Mouse (Mus musculus): ENCODE measurements around the gene Slc24a2. TPM values are rescaled to one million over a fixed set of nuclear protein-coding genes. Genes with fewer than 3 reads are reported as not detected.

Gene Slc24a2
- polyA plus RNA-seq, 1 experiment = 0.30 TPM

DNA sequence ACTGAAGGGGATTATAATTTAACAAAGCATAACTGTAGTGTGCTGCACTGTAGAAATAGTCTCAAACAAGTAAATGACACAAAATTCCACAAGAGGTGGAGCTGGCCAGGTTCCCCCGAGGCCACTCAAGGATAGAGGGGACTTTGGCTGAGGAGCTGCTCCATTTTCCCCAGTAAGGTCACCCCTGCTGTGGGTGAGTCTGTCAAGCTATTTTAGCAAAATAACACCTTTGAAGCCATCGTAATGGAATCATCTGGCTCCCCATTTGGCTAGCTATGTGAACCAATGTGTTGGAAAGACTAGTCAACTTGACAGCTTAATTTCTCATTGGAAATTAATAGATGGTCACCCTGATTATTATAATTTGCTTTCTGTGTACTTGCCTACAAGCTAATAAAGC lies 28.2 kb downstream of the Slc24a2 start:
- 66% methylated on average over 2 of the region's 2 CpGs for WGBS
- Histone ChIP-seq H3K4me1 (ENCODE audit: control insufficient read depth, insufficient read depth, low read length) (no peaks in the 10 kb centered on the region), H3K4me3 (replicated peaks; ENCODE audit: extremely low read depth, low read depth, low read length) (no peak overlapping the region)
- DNase-seq = no peak
- TF ChIP-seq POLR2A (IDR thresholded peaks at IDR 0.05; ENCODE audit: borderline replicate concordance, extremely low read depth, low read depth, low read length) (no peak), CTCF (IDR thresholded peaks at IDR 0.05; ENCODE audit: insufficient read depth, low read length) (no peak)

- H3K4me3 ChIP-seq (replicated peaks; ENCODE audit: extremely low read depth, low read depth, low read length) = no peak overlapping the region
- TF ChIP-seq POLR2A (IDR thresholded peaks at IDR 0.05; ENCODE audit: borderline replicate concordance, extremely low read depth, low read depth, low read length) (no peak), CTCF (IDR thresholded peaks at IDR 0.05; ENCODE audit: insufficient read depth, low read length) (no peak)
- WGBS = 49% methylated on average over 3 of the region's 3 CpGs
- no peak for DNase-seq
- no peaks in the 10 kb centered on the region for H3K4me1 ChIP-seq (ENCODE audit: control insufficient read depth, insufficient read depth, low read length)
These were observed 29.0 kb downstream of the Slc24a2 start for GRCm38 (mm10) chr4:87201229-87201628.

GRCm38 (mm10) chr4:87184147-87184930 lies 45.9 kb downstream of the Slc24a2 start:
- no peaks in the 10 kb centered on the region for H3K4me1 ChIP-seq (ENCODE audit: control insufficient read depth, insufficient read depth, low read length)
- DNase-seq = no peak
- 68% methylated on average over 10 of the region's 10 CpGs for WGBS
- no peak overlapping the region for H3K4me3 ChIP-seq (replicated peaks; ENCODE audit: extremely low read depth, low read depth, low read length)
- TF ChIP-seq POLR2A (IDR thresholded peaks at IDR 0.05; ENCODE audit: borderline replicate concordance, extremely low read depth, low read depth, low read length) (no peak), CTCF (IDR thresholded peaks at IDR 0.05; ENCODE audit: insufficient read depth, low read length) (no peak)

DNA sequence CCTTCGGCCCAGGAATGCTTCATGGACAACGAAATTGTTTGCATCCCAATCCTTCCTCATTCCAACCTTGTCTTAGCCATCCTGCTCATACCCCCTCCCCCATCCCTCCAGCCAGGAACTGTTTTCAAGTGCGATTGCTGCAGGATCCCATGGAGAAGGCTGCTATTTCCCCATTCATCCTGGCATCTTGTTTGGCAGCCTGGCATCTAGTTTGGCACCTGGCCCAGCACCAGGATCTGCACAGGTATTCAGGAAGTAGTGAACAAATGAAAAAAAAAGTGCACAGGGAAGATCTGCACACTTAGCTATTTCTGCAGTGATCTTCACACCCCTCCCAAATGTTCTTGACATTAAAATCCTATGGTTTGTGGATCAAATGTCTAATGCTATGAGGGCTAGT lies 53.2 kb downstream of the Slc24a2 start:
- 54% methylated on average over 3 of the region's 3 CpGs for WGBS
- no peak for DNase-seq
- H3K4me3 ChIP-seq (replicated peaks; ENCODE audit: extremely low read depth, low read depth, low read length) = no peak overlapping the region
- no peak for TF ChIP-seq POLR2A (IDR thresholded peaks at IDR 0.05; ENCODE audit: borderline replicate concordance, extremely low read depth, low read depth, low read length)
- TF ChIP-seq CTCF (IDR thresholded peaks at IDR 0.05; ENCODE audit: insufficient read depth, low read length) = no peak
- no peaks in the 10 kb centered on the region for H3K4me1 ChIP-seq (ENCODE audit: control insufficient read depth, insufficient read depth, low read length)

DNA sequence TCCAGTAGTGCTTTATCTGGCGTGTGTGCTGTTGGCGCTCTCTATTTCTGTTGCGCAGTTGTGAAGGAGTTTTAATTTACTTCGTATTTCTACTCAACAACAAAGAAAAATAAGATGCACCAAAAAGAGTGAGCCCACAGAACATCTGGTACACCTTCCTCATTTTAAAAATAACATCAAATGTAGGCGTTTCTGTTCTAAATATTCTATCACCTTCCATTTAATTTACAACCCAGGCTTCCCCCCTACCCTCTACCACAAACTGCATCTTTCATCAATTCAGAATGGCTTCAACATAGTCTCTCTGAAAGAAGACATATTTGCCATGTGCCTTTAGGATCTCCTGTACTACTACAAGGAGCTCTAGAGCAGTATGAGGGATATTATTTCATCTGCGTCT lies 66.3 kb downstream of the Slc24a2 start:
- WGBS = 79% methylated on average over 6 of the region's 6 CpGs
- TF ChIP-seq CTCF (IDR thresholded peaks at IDR 0.05; ENCODE audit: insufficient read depth, low read length) (no peak), POLR2A (IDR thresholded peaks at IDR 0.05; ENCODE audit: borderline replicate concordance, extremely low read depth, low read depth, low read length) (no peak)
- Histone ChIP-seq H3K4me3 (replicated peaks; ENCODE audit: extremely low read depth, low read depth, low read length) (no peak overlapping the region), H3K4me1 (ENCODE audit: control insufficient read depth, insufficient read depth, low read length) (no peaks in the 10 kb centered on the region)
- DNase-seq = no peak

DNA sequence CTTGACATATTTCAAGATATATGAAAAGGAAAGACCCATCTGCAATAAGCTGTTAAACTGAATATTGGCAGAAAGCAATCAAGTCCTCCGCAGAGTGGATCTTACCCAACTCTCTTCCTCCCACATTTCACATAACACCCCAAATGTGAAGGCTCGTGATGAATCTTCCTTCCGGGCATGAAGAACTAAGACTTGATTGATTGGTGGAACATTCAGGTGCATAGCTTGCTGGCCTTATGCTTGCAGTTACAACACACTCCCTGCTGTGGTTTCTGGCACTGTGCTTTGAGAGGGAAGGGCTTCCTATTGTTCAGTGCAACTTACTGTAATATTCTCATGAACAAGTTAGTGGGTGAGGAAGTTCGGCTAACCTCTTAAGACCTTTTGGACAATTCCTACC lies 72.2 kb downstream of the Slc24a2 start:
- Histone ChIP-seq H3K4me3 (replicated peaks; ENCODE audit: extremely low read depth, low read depth, low read length) (no peak overlapping the region), H3K4me1 (ENCODE audit: control insufficient read depth, insufficient read depth, low read length) (no peaks in the 10 kb centered on the region)
- no peak for DNase-seq
- TF ChIP-seq POLR2A (IDR thresholded peaks at IDR 0.05; ENCODE audit: borderline replicate concordance, extremely low read depth, low read depth, low read length) = no peak
- TF ChIP-seq CTCF (IDR thresholded peaks at IDR 0.05; ENCODE audit: insufficient read depth, low read length) = no peak
- WGBS = 66% methylated on average over 4 of the region's 4 CpGs

- WGBS = 82% methylated on average over 7 of the region's 7 CpGs
- no peaks in the 10 kb centered on the region for H3K4me1 ChIP-seq (ENCODE audit: control insufficient read depth, insufficient read depth, low read length)
- TF ChIP-seq POLR2A (IDR thresholded peaks at IDR 0.05; ENCODE audit: borderline replicate concordance, extremely low read depth, low read depth, low read length) = no peak
- TF ChIP-seq CTCF (IDR thresholded peaks at IDR 0.05; ENCODE audit: insufficient read depth, low read length) = no peak
- no peak for DNase-seq
- no peak overlapping the region for H3K4me3 ChIP-seq (replicated peaks; ENCODE audit: extremely low read depth, low read depth, low read length)
These were observed 78.3 kb downstream of the Slc24a2 start for GRCm38 (mm10) chr4:87151990-87152389.

GRCm38 (mm10) chr4:87149584-87149983 lies 80.7 kb downstream of the Slc24a2 start:
- Histone ChIP-seq H3K4me1 (ENCODE audit: control insufficient read depth, insufficient read depth, low read length) (no peaks in the 10 kb centered on the region), H3K4me3 (replicated peaks; ENCODE audit: extremely low read depth, low read depth, low read length) (no peak overlapping the region)
- TF ChIP-seq POLR2A (IDR thresholded peaks at IDR 0.05; ENCODE audit: borderline replicate concordance, extremely low read depth, low read depth, low read length) (no peak), CTCF (IDR thresholded peaks at IDR 0.05; ENCODE audit: insufficient read depth, low read length) (no peak)
- WGBS = 88% methylated on average over 2 of the region's 2 CpGs
- DNase-seq = no peak

DNA sequence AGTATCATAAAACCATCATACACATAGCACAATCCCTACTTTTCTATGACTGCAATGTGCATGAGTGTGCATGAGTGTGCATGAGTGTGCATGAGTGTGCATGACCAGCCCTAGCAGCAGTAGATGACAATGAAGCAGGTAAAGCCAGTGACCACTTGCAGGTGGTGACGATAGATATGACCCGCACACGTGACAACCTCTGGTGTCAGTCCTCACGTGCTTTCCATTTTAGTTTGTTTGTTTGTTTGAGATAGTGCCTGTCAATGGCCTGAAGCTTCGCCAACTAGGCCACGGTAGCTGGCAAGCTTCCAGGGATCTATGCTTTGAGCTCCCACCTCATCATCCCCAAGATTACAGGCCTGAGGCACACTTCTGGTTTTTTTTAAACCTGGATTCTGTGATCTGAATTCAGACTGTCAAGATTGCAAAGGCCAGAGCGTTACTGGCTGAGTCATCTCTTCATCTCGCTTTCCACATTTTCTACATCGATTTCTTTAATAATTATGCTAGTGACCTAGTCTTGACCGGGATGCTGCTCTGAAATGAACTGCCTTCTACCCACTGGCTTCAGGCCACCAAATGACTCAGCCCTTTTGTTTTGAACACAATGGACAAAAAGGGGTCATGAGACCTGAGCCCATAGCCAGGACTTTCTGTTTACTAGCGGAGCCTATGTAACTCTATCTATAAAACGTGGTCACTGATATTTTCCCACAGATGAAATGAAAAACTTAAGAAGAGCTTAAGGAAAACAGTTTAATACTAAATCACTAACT lies 88.5 kb downstream of the Slc24a2 start:
- DNase-seq = no peak
- Histone ChIP-seq H3K4me3 (replicated peaks; ENCODE audit: extremely low read depth, low read depth, low read length) (no peak overlapping the region), H3K4me1 (ENCODE audit: control insufficient read depth, insufficient read depth, low read length) (no peaks in the 10 kb centered on the region)
- TF ChIP-seq POLR2A (IDR thresholded peaks at IDR 0.05; ENCODE audit: borderline replicate concordance, extremely low read depth, low read depth, low read length) (no peak), CTCF (IDR thresholded peaks at IDR 0.05; ENCODE audit: insufficient read depth, low read length) (no peak)
- 49% methylated on average over 12 of the region's 12 CpGs for WGBS
